Mouse (Mus musculus) adrenal gland, postnatal 4 days (tissue): ENCODE measurements around the gene Ptges3. TPM values are rescaled to one million over a fixed set of nuclear protein-coding genes. Genes with fewer than 3 reads are reported as not detected.
"Not testable (repeated sequence)": the region's sequence is repeated elsewhere in the genome, so short reads cannot be mapped to it uniquely, and the experiment has no call there.

Experiments used
- DNase-seq, 2 experiments: peaks; one replicate each; pipeline ENCODE4 v3.0.0; 2021 to 2022; ENCODE audit warnings: low spot score in 2 of 2, mixed read lengths in 2 of 2
- long read RNA-seq, 2 experiments: library from polyadenylated mRNA; stranded (forward); transcript quantifications; one replicate each; pipeline ENCODE4 v2.0.0; 2021
- total RNA-seq, 2 experiments: library from RNA; stranded (reverse); gene quantifications; 2 replicates each; pipeline ENCODE4 v1.2.3; 2021

The Ptges3 gene
- total RNA-seq, result 100 to 1,000 TPM; 152 to 160 TPM
- long read RNA-seq, experiment 1, transcript Ptges3-201 (8 exons, 2,000 nt), result major isoform, 105 of 115 reads
- long read RNA-seq, experiment 1, partial matches to known transcripts, result 4 of 115 reads
- long read RNA-seq, experiment 1, other reads (novel, unspliced or antisense), result 6 of 115 reads
- long read RNA-seq, experiment 2, transcript Ptges3-201 (8 exons, 2,000 nt), result major isoform, 230 of 240 reads
- long read RNA-seq, experiment 2, partial matches to known transcripts, result 1 of 240 reads
- long read RNA-seq, experiment 2, other reads (novel, unspliced or antisense), result 9 of 240 reads

GRCm38 (mm10) chr10:128058601-128059151 is at the start of gene Ptges3:
Gene Ptges3, plus strand, starts transcription at chr10:128058954.
- DNase-seq, result peak; percentile 92 to 97

- DNase-seq, result no peak
Measured at GRCm38 (mm10) chr10:128009735-128010134, 49.0 kb upstream of the Ptges3 start.

GRCm38 (mm10) chr10:128015068-128015934 is 43.5 kb upstream of the Ptges3 start, which contains the start of gene Prim1:
Gene Prim1, plus strand, starts transcription at chr10:128015168.
- peak; percentile 38 to 41 for DNase-seq

- no peak for DNase-seq
Measured at GRCm38 (mm10) chr10:128022196-128022595, 36.6 kb upstream of the Ptges3 start.

- no peak for DNase-seq
Measured at GRCm38 (mm10) chr10:128023496-128023895, 35.3 kb upstream of the Ptges3 start.

GRCm38 (mm10) chr10:128029931-128030330 is 28.8 kb upstream of the Ptges3 start:
- DNase-seq, result no peak

- no peak for DNase-seq
Measured at GRCm38 (mm10) chr10:128030860-128031259, 27.9 kb upstream of the Ptges3 start.

GRCm38 (mm10) chr10:128036746-128037425 is 21.9 kb upstream of the Ptges3 start:
- peak in 1 of 2 experiments; percentile 29 for DNase-seq

GRCm38 (mm10) chr10:128037921-128038320 is 20.8 kb upstream of the Ptges3 start:
- DNase-seq, result no peak

GRCm38 (mm10) chr10:128039167-128039566 is 19.6 kb upstream of the Ptges3 start:
- no peak for DNase-seq

GRCm38 (mm10) chr10:128039858-128040257 is 18.9 kb upstream of the Ptges3 start:
- no peak for DNase-seq

- DNase-seq, result no peak
Measured at GRCm38 (mm10) chr10:128040293-128040692, 18.5 kb upstream of the Ptges3 start.

- DNase-seq, result no peak
Measured at GRCm38 (mm10) chr10:128041636-128042035, 17.1 kb upstream of the Ptges3 start.

GRCm38 (mm10) chr10:128042466-128042865 is 16.3 kb upstream of the Ptges3 start:
- DNase-seq, result no peak

- no peak for DNase-seq
Measured at GRCm38 (mm10) chr10:128043041-128043835, 15.5 kb upstream of the Ptges3 start.

GRCm38 (mm10) chr10:128048157-128048556 is 10.6 kb upstream of the Ptges3 start:
- DNase-seq, result no peak

- DNase-seq, result no peak
Measured at GRCm38 (mm10) chr10:128049741-128050140, 9.0 kb upstream of the Ptges3 start.

GRCm38 (mm10) chr10:128050355-128050754 is 8.4 kb upstream of the Ptges3 start:
- no peak for DNase-seq

GRCm38 (mm10) chr10:128051589-128051988 is 7.2 kb upstream of the Ptges3 start:
- no peak for DNase-seq

GRCm38 (mm10) chr10:128052136-128052535 is 6.6 kb upstream of the Ptges3 start:
- not testable (repeated sequence) for DNase-seq
